Mouse (Mus musculus): Measurements from ENCODE around the gene Ifit3b.

DNA sequence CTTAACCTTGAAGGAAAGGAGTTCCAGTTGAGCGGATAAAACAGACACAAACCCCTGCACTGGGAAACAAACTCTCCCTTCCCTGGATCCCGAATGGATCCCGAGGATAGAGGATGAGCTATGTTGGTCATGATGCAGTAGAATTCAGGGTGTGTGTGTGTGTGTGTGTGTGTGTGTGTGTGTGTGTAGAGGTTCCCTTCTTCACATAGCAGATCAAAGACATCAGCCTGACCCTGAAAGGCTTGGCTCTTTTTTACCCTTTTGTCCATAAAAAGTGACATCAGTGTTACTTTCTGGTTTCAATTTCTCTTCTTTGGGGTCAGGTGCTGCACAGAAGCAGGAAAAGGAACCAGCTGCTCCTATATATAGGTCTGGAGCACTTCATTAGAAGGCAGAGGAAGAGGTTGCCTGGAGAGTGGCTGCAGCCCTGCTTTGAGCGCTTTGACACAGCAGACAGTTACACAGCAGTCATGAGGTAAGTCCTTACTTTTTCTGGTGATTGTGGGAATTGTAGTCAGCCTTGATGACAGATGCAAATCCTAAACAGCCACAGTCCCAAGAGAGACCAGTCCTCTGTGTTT lies 37.8 kb upstream of the Ifit3b start:
- TF ChIP-seq CTCF (IDR thresholded peaks at IDR 0.05; ENCODE audit: low read depth, low read length), result no peak
- no peak for TF ChIP-seq POLR2AphosphoS5 (IDR thresholded peaks at IDR 0.05; ENCODE audit: insufficient replicate concordance, low read depth, low read length)
- no peak for TF ChIP-seq GATA2 (IDR thresholded peaks at IDR 0.05; ENCODE audit: borderline replicate concordance, low read depth, low read length)

Measured in G1E (cell line).